Mouse (Mus musculus): ENCODE data around the gene Sf3b3. TPM values are rescaled to one million over a fixed set of nuclear protein-coding genes. Genes with fewer than 3 reads are reported as not detected.
A peak's percentile ranks its signal among the peaks of the same experiment; 100 is the strongest.

The Sf3b3 gene
- polyA plus RNA-seq, 1 experiment from 2014 or later, result 203 TPM

DNA sequence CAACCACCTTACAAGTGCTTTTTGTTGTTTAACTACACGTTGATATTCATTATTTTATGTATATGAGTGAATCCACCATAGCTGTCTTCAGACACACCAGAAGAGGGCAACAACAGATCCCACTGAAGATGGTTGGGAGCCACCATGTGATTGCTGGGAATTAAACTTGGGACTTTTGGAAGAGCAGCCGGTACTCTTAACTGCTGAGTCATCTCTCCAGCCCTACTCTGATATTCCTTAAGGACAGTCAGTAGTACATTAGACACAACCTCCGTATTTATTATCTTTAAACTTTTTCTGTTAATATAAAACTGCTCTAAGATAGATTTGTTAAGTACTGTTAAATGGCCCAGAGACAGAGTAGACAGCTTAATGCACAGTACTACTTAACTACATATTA lies 14.6 kb downstream of the Sf3b3 start:
- no peak for ATAC-seq (ENCODE audit: low FRiP score)
- H3K36me3 ChIP-seq (ENCODE audit: control insufficient read depth, insufficient read depth, low read length), result peaks cover 45% of the 10 kb centered on the region
- no peak overlapping the region for H3K4me2 ChIP-seq
- no peak overlapping the region for H3K4me3 ChIP-seq (ENCODE audit: low read depth, low read length)
- H3K27me3 ChIP-seq (ENCODE audit: control insufficient read depth, insufficient read depth, low read length), result no peaks in the 10 kb centered on the region
- 96% methylated on average over 3 of the region's 3 CpGs for WGBS
- DNase-seq (ENCODE audit: low spot score, missing footprints), result peak; percentile 83
- no peaks in the 10 kb centered on the region for H3K4me1 ChIP-seq (ENCODE audit: control insufficient read depth, insufficient read depth, low read length)
- no peaks in the 10 kb centered on the region for H3K9me3 ChIP-seq (ENCODE audit: control insufficient read depth, low read length)
- no peak overlapping the region for H3K27ac ChIP-seq (ENCODE audit: low read depth, low read length)
- H3K9ac ChIP-seq (ENCODE audit: low read length), result no peak overlapping the region

GRCm38 (mm10) chr8:110828511-110828910 lies 18.1 kb downstream of the Sf3b3 start:
- no peaks in the 10 kb centered on the region for H3K9me3 ChIP-seq (ENCODE audit: control insufficient read depth, low read length)
- no peak overlapping the region for H3K9ac ChIP-seq (ENCODE audit: low read length)
- no peak overlapping the region for H3K4me3 ChIP-seq (ENCODE audit: low read depth, low read length)
- H3K27ac ChIP-seq (ENCODE audit: low read depth, low read length), result no peak overlapping the region
- H3K36me3 ChIP-seq (ENCODE audit: control insufficient read depth, insufficient read depth, low read length), result peaks cover 42% of the 10 kb centered on the region
- DNase-seq (ENCODE audit: low spot score, missing footprints), result no peak
- no peak for ATAC-seq (ENCODE audit: low FRiP score)
- no peaks in the 10 kb centered on the region for H3K4me1 ChIP-seq (ENCODE audit: control insufficient read depth, insufficient read depth, low read length)
- 89% methylated on average over 3 of the region's 3 CpGs for WGBS
- no peak overlapping the region for H3K4me2 ChIP-seq
- H3K27me3 ChIP-seq (ENCODE audit: control insufficient read depth, insufficient read depth, low read length), result no peaks in the 10 kb centered on the region

- Histone ChIP-seq H3K36me3 (ENCODE audit: control insufficient read depth, insufficient read depth, low read length) (peaks cover 55% of the 10 kb centered on the region), H3K4me3 (ENCODE audit: low read depth, low read length) (no peak overlapping the region), H3K4me1 (ENCODE audit: control insufficient read depth, insufficient read depth, low read length) (no peaks in the 10 kb centered on the region), H3K4me2 (no peak overlapping the region), H3K27me3 (ENCODE audit: control insufficient read depth, insufficient read depth, low read length) (no peaks in the 10 kb centered on the region), H3K9me3 (ENCODE audit: control insufficient read depth, low read length) (no peaks in the 10 kb centered on the region), H3K27ac (ENCODE audit: low read depth, low read length) (no peak overlapping the region), H3K9ac (ENCODE audit: low read length) (no peak overlapping the region)
- no peak for DNase-seq (ENCODE audit: low spot score, missing footprints)
- WGBS, result 88% methylated on average over 1 of the region's 1 CpGs
- no peak for ATAC-seq (ENCODE audit: low FRiP score)
Measured at GRCm38 (mm10) chr8:110824861-110825260, 21.7 kb downstream of the Sf3b3 start.

GRCm38 (mm10) chr8:110821960-110822359 lies 24.6 kb downstream of the Sf3b3 start:
- no peak for ATAC-seq (ENCODE audit: low FRiP score)
- peaks cover 61% of the 10 kb centered on the region for H3K36me3 ChIP-seq (ENCODE audit: control insufficient read depth, insufficient read depth, low read length)
- 88% methylated on average over 3 of the region's 3 CpGs for WGBS

DNA sequence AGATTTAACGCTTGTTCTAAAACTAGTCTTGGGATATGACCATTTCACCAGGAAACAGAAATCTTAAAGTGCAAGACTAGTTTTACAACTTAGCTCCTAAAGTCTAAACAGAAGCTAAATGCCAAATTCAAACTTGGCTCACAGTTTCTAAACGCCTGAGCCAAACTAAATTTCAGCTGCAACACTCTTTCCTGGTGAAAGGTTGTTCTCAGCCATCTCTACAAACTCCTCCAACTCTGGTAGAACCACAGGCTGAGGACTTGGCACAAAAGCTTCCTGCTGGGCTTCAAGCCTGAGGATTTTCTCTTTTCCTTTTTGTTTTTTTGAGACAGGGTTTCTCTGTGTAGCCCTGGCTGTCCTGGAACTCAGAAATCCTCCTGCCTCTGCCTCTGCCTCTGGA lies 26.3 kb downstream of the Sf3b3 start:
- H3K9me3 ChIP-seq (ENCODE audit: control insufficient read depth, low read length), result no peaks in the 10 kb centered on the region
- peaks cover 66% of the 10 kb centered on the region for H3K36me3 ChIP-seq (ENCODE audit: control insufficient read depth, insufficient read depth, low read length)
- no peak overlapping the region for H3K4me2 ChIP-seq
- no peaks in the 10 kb centered on the region for H3K4me1 ChIP-seq (ENCODE audit: control insufficient read depth, insufficient read depth, low read length)
- H3K4me3 ChIP-seq (ENCODE audit: low read depth, low read length), result no peak overlapping the region
- H3K27me3 ChIP-seq (ENCODE audit: control insufficient read depth, insufficient read depth, low read length), result no peaks in the 10 kb centered on the region
- WGBS, result 93% methylated on average over 2 of the region's 2 CpGs
- ATAC-seq (ENCODE audit: low FRiP score) (no peak), DNase-seq (ENCODE audit: low spot score, missing footprints) (peak; percentile 82)
- no peak overlapping the region for H3K27ac ChIP-seq (ENCODE audit: low read depth, low read length)
- no peak overlapping the region for H3K9ac ChIP-seq (ENCODE audit: low read length)

More at GRCm38 (mm10) chr8:110821960-110822359, 24.6 kb downstream of the Sf3b3 start:
- no peak overlapping the region for H3K9ac ChIP-seq (ENCODE audit: low read length)
- no peak overlapping the region for H3K27ac ChIP-seq (ENCODE audit: low read depth, low read length)
- no peaks in the 10 kb centered on the region for H3K27me3 ChIP-seq (ENCODE audit: control insufficient read depth, insufficient read depth, low read length)
- H3K4me1 ChIP-seq (ENCODE audit: control insufficient read depth, insufficient read depth, low read length), result no peaks in the 10 kb centered on the region
- no peak for DNase-seq (ENCODE audit: low spot score, missing footprints)
- no peak overlapping the region for H3K4me2 ChIP-seq
- H3K9me3 ChIP-seq (ENCODE audit: control insufficient read depth, low read length), result no peaks in the 10 kb centered on the region
- no peak overlapping the region for H3K4me3 ChIP-seq (ENCODE audit: low read depth, low read length)

DNA sequence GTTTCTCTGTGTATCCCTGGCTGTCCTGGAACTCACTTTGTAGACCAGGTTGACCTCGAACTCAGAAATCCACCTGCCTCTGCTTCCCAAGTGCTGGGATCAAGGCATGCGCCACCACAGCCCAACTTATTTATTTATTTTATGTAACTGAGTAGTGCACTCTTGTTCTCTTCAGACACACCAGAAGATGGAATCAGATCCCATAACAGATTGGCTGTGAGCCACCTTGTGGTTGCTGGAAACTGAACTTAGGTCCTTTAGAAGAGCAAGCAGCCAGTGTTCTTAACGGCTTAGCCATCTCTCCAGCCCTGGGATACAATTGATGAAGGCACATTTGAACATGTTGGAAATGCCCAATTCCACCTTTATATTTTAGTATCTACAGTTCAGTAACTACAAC lies 28.0 kb downstream of the Sf3b3 start:
- no peaks in the 10 kb centered on the region for H3K9me3 ChIP-seq (ENCODE audit: control insufficient read depth, low read length)
- H3K36me3 ChIP-seq (ENCODE audit: control insufficient read depth, insufficient read depth, low read length), result peaks cover 67% of the 10 kb centered on the region
- DNase-seq (ENCODE audit: low spot score, missing footprints), result no peak
- WGBS, result 88% methylated on average over 3 of the region's 3 CpGs
- no peak overlapping the region for H3K27ac ChIP-seq (ENCODE audit: low read depth, low read length)
- no peak for ATAC-seq (ENCODE audit: low FRiP score)
- no peak overlapping the region for H3K9ac ChIP-seq (ENCODE audit: low read length)
- H3K4me1 ChIP-seq (ENCODE audit: control insufficient read depth, insufficient read depth, low read length), result no peaks in the 10 kb centered on the region
- H3K4me3 ChIP-seq (ENCODE audit: low read depth, low read length), result no peak overlapping the region
- no peak overlapping the region for H3K4me2 ChIP-seq
- no peaks in the 10 kb centered on the region for H3K27me3 ChIP-seq (ENCODE audit: control insufficient read depth, insufficient read depth, low read length)

GRCm38 (mm10) chr8:110816990-110817389 lies 29.6 kb downstream of the Sf3b3 start:
- 94% methylated on average over 1 of the region's 1 CpGs for WGBS
- no peak for ATAC-seq (ENCODE audit: low FRiP score)
- Histone ChIP-seq H3K9me3 (ENCODE audit: control insufficient read depth, low read length) (no peaks in the 10 kb centered on the region), H3K27ac (ENCODE audit: low read depth, low read length) (no peak overlapping the region), H3K4me3 (ENCODE audit: low read depth, low read length) (no peak overlapping the region), H3K4me2 (no peak overlapping the region), H3K36me3 (ENCODE audit: control insufficient read depth, insufficient read depth, low read length) (peaks cover 73% of the 10 kb centered on the region), H3K4me1 (ENCODE audit: control insufficient read depth, insufficient read depth, low read length) (no peaks in the 10 kb centered on the region), H3K9ac (ENCODE audit: low read length) (no peak overlapping the region), H3K27me3 (ENCODE audit: control insufficient read depth, insufficient read depth, low read length) (no peaks in the 10 kb centered on the region)
- DNase-seq (ENCODE audit: low spot score, missing footprints), result peak; percentile 82

DNA sequence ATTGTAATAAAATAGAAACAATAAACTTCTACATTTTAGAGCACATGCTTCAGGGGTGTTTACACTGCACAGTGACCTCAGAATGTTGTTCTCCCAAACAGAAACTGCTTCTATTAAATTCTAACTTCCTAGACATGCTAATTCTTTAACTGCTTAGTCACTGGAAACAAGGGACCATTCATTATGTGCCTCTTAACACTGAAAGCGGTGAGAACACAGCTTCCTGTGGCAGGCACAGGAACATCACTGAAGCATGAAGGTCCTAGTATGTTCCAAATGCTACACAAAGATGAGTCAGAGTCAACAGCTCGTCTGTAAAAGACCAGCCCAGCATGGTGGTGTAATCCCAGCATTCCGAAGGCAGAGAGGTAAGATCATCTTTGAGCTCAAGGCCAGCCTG lies 31.3 kb downstream of the Sf3b3 start:
- Histone ChIP-seq H3K4me3 (ENCODE audit: low read depth, low read length) (no peak overlapping the region), H3K9me3 (ENCODE audit: control insufficient read depth, low read length) (no peaks in the 10 kb centered on the region), H3K36me3 (ENCODE audit: control insufficient read depth, insufficient read depth, low read length) (peaks cover 76% of the 10 kb centered on the region), H3K4me1 (ENCODE audit: control insufficient read depth, insufficient read depth, low read length) (no peaks in the 10 kb centered on the region), H3K9ac (ENCODE audit: low read length) (no peak overlapping the region), H3K4me2 (no peak overlapping the region), H3K27ac (ENCODE audit: low read depth, low read length) (no peak overlapping the region), H3K27me3 (ENCODE audit: control insufficient read depth, insufficient read depth, low read length) (no peaks in the 10 kb centered on the region)
- ATAC-seq (ENCODE audit: low FRiP score) (no peak), DNase-seq (ENCODE audit: low spot score, missing footprints) (peak; percentile 83)
- 85% methylated on average over 3 of the region's 3 CpGs for WGBS

GRCm38 (mm10) chr8:110813081-110813812 lies 33.3 kb downstream of the Sf3b3 start:
- Histone ChIP-seq H3K27me3 (ENCODE audit: control insufficient read depth, insufficient read depth, low read length) (no peaks in the 10 kb centered on the region), H3K4me3 (ENCODE audit: low read depth, low read length) (no peak overlapping the region), H3K4me2 (no peak overlapping the region), H3K27ac (ENCODE audit: low read depth, low read length) (no peak overlapping the region), H3K4me1 (ENCODE audit: control insufficient read depth, insufficient read depth, low read length) (no peaks in the 10 kb centered on the region), H3K36me3 (ENCODE audit: control insufficient read depth, insufficient read depth, low read length) (peaks cover 63% of the 10 kb centered on the region), H3K9me3 (ENCODE audit: control insufficient read depth, low read length) (no peaks in the 10 kb centered on the region), H3K9ac (ENCODE audit: low read length) (no peak overlapping the region)
- DNase-seq (ENCODE audit: low spot score, missing footprints) (peak; percentile 78), ATAC-seq (ENCODE audit: low FRiP score) (no peak)
- 94% methylated on average over 7 of the region's 7 CpGs for WGBS
